Mouse (Mus musculus) lung, embryonic 15.5 days (tissue): ENCODE data around the gene Scg5. TPM values are rescaled to one million over a fixed set of nuclear protein-coding genes. Genes with fewer than 3 reads are reported as not detected.

Source experiments
- ATAC-seq: fragments of 200-750 bp; cut with Nextera tagmentation; 2 replicates; pipeline ENCODE4 v1.8.0; 2017; ENCODE audit warnings: moderate number of reproducible peaks, borderline replicate concordance; ENCODE audit not compliant: low FRiP score, low TSS enrichment; ENCODE audit errors: extremely low read depth
- H3K27ac ChIP-seq: fragments of 300-500 bp; sonication (generic); 2 replicates; pipeline ENCODE4 v1.5.1; 2015; ENCODE audit warnings: moderate library complexity, mild to moderate bottlenecking, inconsistent platforms
- H3K27me3 ChIP-seq: fragments of 300-500 bp; sonication (generic); 2 replicates; pipeline ENCODE4 v1.6.1; 2015; ENCODE audit warnings: inconsistent platforms
- H3K36me3 ChIP-seq: fragments of 300-500 bp; sonication (generic); 2 replicates; pipeline ENCODE4 v1.6.1; 2015; ENCODE audit warnings: inconsistent platforms
- H3K4me1 ChIP-seq: fragments of 300-500 bp; sonication (generic); 2 replicates; pipeline ENCODE4 v1.6.1; 2015; ENCODE audit warnings: inconsistent platforms
- H3K4me2 ChIP-seq: fragments of 300-500 bp; sonication (generic); 2 replicates; pipeline ENCODE4 v1.6.1; 2015; ENCODE audit warnings: inconsistent platforms, mild to moderate bottlenecking, moderate library complexity
- H3K4me3 ChIP-seq: fragments of 300-500 bp; sonication (generic); 2 replicates; pipeline ENCODE4 v1.5.1; 2015; ENCODE audit warnings: mild to moderate bottlenecking, inconsistent platforms
- H3K9ac ChIP-seq: fragments of 300-500 bp; sonication (generic); 2 replicates; pipeline ENCODE4 v1.6.1; 2015; ENCODE audit warnings: inconsistent platforms
- H3K9me3 ChIP-seq: fragments of 300-500 bp; sonication (generic); 2 replicates; pipeline ENCODE4 v1.6.1; 2016; ENCODE audit warnings: inconsistent platforms
- WGBS: fragments of 180-500 bp; shearing (Covaris S2); methylation state at CpG from one replicate; pipeline ENCODE4 v1.1.7; 2015; 5-methylcytosine and 5-hydroxymethylcytosine counted together
- polyA plus RNA-seq: library from polyadenylated mRNA; unstranded; fragments of >200 nt; fragmentation: Nextera tagmentation; extraction: Ambion mirVana; gene quantifications from 2 replicates; pipeline ENCODE4 v1.2.1, GENCODE M21; 2015

Scg5 gene
- polyA plus RNA-seq, 1 experiment from 2014 or later, result 1.6 TPM

DNA sequence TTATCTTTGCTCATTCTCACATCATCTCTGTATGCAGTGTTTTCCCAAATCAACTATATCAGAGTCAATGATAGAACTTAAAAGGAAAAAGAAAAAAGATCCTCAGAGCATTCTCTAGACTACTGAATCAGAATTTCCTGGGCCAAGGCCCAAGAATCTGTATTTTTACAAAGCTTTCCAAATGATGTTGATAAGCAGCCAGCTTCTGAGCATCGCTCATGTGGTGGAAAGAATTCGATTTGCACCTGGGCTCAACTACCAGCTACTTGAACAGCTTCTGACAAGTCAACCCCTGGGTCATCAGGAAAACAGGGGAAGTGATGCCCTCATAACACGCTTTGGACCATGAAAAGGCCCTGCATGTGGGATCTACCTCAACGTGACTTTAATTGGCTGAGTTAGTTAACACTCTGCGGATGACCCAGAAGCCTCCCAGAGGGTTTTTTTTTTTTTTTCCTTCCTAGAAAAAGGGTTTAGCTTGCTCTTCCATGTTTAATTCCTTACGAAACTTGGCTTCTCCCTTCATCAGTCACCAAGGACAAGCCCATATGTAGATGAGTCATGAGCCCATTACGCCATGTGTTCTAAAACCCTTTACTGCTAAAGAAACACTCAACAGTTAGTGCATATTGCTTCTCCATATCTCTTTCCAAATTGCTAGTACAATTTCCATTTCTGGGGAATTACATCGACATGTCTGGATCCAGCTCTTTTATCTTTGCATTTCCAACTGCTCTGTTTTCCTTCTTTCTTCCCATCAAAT lies 60.2 kb downstream of the Scg5 start:
- H3K27me3 ChIP-seq, result no peaks in the 10 kb centered on the region
- no peaks in the 10 kb centered on the region for H3K36me3 ChIP-seq
- no peak overlapping the region for H3K27ac ChIP-seq
- H3K4me1 ChIP-seq, result no peaks in the 10 kb centered on the region
- H3K4me2 ChIP-seq, result no peak overlapping the region
- H3K4me3 ChIP-seq, result no peak overlapping the region
- WGBS, result 82% methylated on average over 8 of the region's 8 CpGs
- no peak overlapping the region for H3K9ac ChIP-seq
- no peaks in the 10 kb centered on the region for H3K9me3 ChIP-seq
- ATAC-seq, result no peak

DNA sequence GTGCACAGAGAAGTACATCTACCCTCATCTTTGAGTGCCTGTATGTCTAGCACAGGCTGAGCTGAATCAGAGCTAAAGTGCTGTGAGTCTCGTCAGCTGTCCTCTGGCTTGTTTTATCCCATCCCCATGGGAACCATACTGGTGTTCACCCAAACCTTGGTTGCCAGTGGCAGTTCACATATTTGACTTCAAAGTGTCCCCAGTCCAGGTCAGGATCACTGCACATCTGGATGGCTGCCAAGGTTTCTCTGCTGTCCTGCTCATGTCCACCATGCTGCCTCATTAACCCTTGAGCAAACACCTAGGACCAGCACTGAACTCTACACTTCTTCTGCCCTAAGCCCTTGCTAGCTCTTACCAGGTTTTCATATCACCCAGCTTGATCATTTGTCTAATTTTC lies 63.0 kb downstream of the Scg5 start:
- no peak overlapping the region for H3K4me2 ChIP-seq
- WGBS, result 27% methylated on average over 1 of the region's 1 CpGs
- H3K4me3 ChIP-seq, result no peak overlapping the region
- no peak for ATAC-seq
- H3K4me1 ChIP-seq, result no peaks in the 10 kb centered on the region
- no peaks in the 10 kb centered on the region for H3K27me3 ChIP-seq
- no peaks in the 10 kb centered on the region for H3K9me3 ChIP-seq
- H3K9ac ChIP-seq, result no peak overlapping the region
- H3K36me3 ChIP-seq, result no peaks in the 10 kb centered on the region
- H3K27ac ChIP-seq, result no peak overlapping the region

DNA sequence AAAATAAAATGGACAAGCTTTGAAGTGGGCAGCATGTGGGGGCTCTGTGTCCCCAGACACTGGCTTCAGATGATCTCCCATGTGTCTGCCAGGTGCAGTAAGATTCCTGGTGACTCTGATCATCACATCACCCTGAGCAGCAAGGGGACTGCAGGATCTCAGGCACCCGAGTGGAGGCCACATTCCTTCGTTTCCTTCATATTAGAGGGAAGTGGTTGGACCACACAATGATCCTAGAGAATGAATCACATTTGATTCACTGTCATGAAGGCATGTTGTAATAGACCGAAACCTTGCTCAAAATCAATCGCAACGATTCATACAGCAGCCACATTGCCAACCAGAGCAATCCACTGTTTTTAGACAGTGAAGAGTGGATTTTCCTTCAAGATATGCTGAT lies 64.0 kb downstream of the Scg5 start:
- Histone ChIP-seq H3K27ac (no peak overlapping the region), H3K36me3 (no peaks in the 10 kb centered on the region), H3K4me1 (no peaks in the 10 kb centered on the region), H3K27me3 (peaks cover 5% of the 10 kb centered on the region; the same call in 1 of the 2 replicates), H3K9me3 (no peaks in the 10 kb centered on the region), H3K9ac (no peak overlapping the region), H3K4me2 (no peak overlapping the region), H3K4me3 (no peak overlapping the region)
- no peak for ATAC-seq
- whole genome bisulfite sequencing, result 68% methylated on average over 5 of the region's 5 CpGs

DNA sequence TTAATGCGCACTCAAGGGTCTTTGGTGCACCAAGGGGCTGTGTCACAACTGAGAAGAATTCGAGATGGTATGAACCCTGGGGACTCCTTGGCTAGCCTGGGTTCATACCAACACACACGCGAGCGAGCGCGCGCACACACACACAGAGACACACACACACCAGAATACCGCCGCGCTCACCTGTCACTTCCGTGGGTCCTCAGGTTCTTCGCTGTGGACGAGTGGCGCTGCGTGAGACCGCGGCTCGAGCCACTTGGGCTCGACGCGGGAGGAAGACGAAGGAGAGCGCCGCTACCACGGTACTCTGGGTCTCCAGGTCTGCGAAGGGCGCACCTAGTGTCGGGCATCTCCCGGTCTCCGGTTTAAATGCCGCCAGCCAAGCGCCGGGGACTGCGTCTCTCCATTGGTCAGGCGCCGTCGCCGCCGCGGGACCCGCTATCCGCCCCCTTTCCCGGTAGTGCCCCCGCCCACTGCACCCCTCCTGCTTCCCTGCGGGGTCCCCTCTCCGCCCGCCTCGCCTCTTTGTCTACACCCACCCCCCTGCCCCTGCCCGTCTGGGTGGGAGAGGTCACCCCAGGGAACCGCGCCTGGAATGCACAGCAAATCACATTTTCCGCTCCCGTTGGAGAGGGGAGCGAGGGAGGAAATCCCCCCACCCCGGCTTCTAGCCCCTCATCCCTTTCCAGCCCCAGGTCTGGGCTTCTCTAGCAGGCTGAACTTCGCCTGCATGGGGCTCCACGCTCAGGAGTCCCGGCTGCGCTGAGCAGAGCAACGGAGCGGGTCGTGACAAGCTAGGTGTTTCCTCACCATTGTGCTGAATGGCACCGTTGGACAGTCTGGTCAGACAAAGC lies 70.4 kb downstream of the Scg5 start, which contains the start of gene Grem1:
Grem1 (minus strand) TSS at position 336 of the 851 bp plus-strand sequence.
- peak; percentile 40; the same call in 1 of the 2 replicates for ATAC-seq
- Histone ChIP-seq H3K9ac (no peak within 1 kb of the TSS), H3K36me3 (no peaks in the 10 kb centered on the region), H3K4me3 (peak within 1 kb of the TSS; percentile 39), H3K27ac (no peak within 1 kb of the TSS), H3K9me3 (no peaks in the 10 kb centered on the region), H3K27me3 (peaks cover 53% of the 10 kb centered on the region), H3K4me1 (peaks cover 21% of the 10 kb centered on the region), H3K4me2 (peak within 1 kb of the TSS; percentile 87)
- under 1% methylated on average over 64 of the region's 64 CpGs for WGBS

DNA sequence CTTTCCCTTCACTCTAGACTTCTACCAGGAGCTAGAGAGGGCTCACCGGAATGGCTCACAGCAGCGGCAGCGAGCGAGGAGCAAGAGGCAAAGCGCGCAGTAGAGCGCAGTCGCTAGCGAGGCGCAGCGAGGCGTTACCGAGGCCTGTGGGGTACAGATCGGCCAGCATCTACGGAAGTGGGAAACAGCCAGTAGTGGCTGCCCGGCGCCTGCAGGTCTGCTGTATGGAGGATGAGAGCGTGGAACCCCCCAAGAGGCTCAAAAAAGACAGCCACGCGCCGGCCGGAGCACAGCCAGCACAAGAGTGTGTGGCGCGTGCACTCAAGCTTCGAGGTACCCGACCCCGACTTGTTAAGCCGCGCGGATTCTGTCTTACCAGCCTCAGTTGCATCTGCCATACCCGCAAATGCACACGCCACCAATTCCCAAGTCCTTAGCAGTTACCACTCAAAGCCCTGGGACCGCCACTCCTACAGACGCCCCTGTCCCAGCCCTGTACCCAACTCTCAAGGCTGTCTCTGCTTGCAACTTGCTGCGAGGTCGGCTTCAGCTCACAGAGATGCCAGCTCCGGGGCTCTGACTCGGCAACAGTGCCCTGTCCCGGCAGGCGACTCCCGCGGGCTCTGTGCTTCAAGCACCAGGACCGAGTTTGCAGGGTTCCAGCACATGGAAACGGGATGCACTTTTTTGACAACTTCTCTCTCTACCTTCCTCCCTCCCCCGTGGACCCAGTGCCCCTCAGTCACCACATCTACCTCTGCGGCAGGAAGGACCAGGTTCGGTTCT lies 71.2 kb downstream of the Scg5 start:
- Histone ChIP-seq H3K4me3 (peak overlapping the region; percentile 39), H3K4me1 (peaks cover 21% of the 10 kb centered on the region), H3K27me3 (peaks cover 53% of the 10 kb centered on the region), H3K9me3 (no peaks in the 10 kb centered on the region), H3K27ac (no peak overlapping the region), H3K4me2 (peak overlapping the region; percentile 87), H3K36me3 (no peaks in the 10 kb centered on the region), H3K9ac (no peak overlapping the region)
- 1% methylated on average over 47 of the region's 47 CpGs for WGBS
- ATAC-seq, result peak; percentile 52

- no peak for ATAC-seq
- 2% methylated on average over 12 of the region's 12 CpGs for WGBS
- Histone ChIP-seq H3K9me3 (no peaks in the 10 kb centered on the region), H3K36me3 (no peaks in the 10 kb centered on the region), H3K4me3 (peak overlapping the region; percentile 39), H3K4me2 (peak overlapping the region; percentile 87), H3K27me3 (peaks cover 53% of the 10 kb centered on the region), H3K4me1 (peaks cover 21% of the 10 kb centered on the region), H3K9ac (no peak overlapping the region), H3K27ac (no peak overlapping the region)
Measured at GRCm38 (mm10) chr2:113756924-113757524, 71.9 kb downstream of the Scg5 start.

DNA sequence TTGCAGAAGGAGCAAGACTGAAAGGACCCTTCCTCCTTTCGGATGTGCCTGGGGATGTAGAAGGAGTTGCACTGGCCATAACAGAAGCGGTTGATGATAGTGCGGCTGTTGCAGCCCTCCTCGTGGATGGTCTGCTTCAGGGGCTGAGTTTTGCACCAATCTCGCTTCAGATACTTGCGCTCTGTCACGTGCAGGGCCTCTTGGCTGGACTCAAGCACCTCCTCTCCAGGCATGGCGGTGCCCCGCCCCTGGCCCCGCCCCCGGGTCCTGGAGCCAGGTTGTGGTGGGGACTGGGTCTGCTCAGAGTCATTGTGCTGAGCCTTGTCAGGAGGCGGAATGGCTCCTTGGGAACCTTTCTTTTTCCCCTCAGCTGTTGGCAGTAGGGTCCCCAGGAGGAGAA lies 79.2 kb downstream of the Scg5 start:
- Histone ChIP-seq H3K27me3 (peaks cover 8% of the 10 kb centered on the region; the same call in 1 of the 2 replicates), H3K4me3 (no peak overlapping the region), H3K4me1 (no peaks in the 10 kb centered on the region), H3K27ac (no peak overlapping the region), H3K36me3 (no peaks in the 10 kb centered on the region), H3K9me3 (no peaks in the 10 kb centered on the region), H3K4me2 (no peak overlapping the region), H3K9ac (no peak overlapping the region)
- whole genome bisulfite sequencing, result 75% methylated on average over 12 of the region's 12 CpGs
- ATAC-seq, result no peak; the same call in 1 of the 2 replicates

DNA sequence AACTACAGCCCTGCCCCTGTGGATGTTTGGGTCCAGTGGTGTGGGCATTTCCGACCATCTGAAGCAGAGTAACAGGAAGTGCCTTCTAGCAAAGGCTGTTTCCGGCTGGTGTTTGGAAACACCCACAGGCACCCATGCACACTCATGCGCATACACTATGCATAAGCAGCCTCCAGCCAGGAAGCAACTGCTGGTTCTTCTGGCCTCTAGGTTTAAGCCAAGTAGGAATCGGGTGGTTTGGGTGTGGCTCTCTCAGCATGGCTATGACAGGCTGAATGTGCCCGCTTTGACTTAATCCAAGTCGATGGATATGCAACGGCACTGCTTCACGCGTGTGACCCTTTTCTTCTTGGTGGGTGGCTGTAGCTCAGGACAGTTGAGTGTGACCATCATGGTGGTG lies 79.6 kb downstream of the Scg5 start:
- ATAC-seq, result no peak
- Histone ChIP-seq H3K4me3 (no peak overlapping the region), H3K27ac (no peak overlapping the region), H3K4me1 (no peaks in the 10 kb centered on the region), H3K9ac (no peak overlapping the region), H3K4me2 (no peak overlapping the region), H3K36me3 (no peaks in the 10 kb centered on the region), H3K9me3 (no peaks in the 10 kb centered on the region), H3K27me3 (peaks cover 5% of the 10 kb centered on the region; the same call in 1 of the 2 replicates)
- WGBS, result 87% methylated on average over 9 of the region's 9 CpGs

GRCm38 (mm10) chr2:113728581-113728980 lies 100.3 kb downstream of the Scg5 start:
- Histone ChIP-seq H3K9me3 (no peaks in the 10 kb centered on the region), H3K4me2 (no peak overlapping the region), H3K36me3 (no peaks in the 10 kb centered on the region), H3K27ac (no peak overlapping the region), H3K27me3 (no peaks in the 10 kb centered on the region), H3K4me3 (no peak overlapping the region), H3K4me1 (no peaks in the 10 kb centered on the region), H3K9ac (no peak overlapping the region)
- no peak for ATAC-seq
- 84% methylated on average over 3 of the region's 3 CpGs for WGBS
